Mouse (Mus musculus) kidney, adult 2 months (tissue): ENCODE results near the gene Edc4. TPM values are rescaled to one million over a fixed set of nuclear protein-coding genes. Genes with fewer than 3 reads are reported as not detected.

ENCODE experiments used
- DNase-seq: peaks from one replicate; pipeline ENCODE4 v3.0.0; 2021
- H3K27ac ChIP-seq: fragments of 200-500 bp; 2 replicates; pipeline ENCODE4 v1.5.1; 2012; ENCODE audit warnings: low read depth, low read length, control low read depth, inconsistent platforms; ENCODE audit not compliant: insufficient read depth
- H3K27me3 ChIP-seq: fragments of 200-500 bp; replicated peaks from 2 replicates; pipeline ENCODE4 v1.6.1; 2012; ENCODE audit warnings: mild to moderate bottlenecking, moderate library complexity, low read length, inconsistent platforms; ENCODE audit not compliant: control insufficient read depth, insufficient read depth
- H3K36me3 ChIP-seq: fragments of 200-500 bp; 2 replicates; pipeline ENCODE4 v1.6.1; 2012; ENCODE audit warnings: mild to moderate bottlenecking, moderate library complexity, low read length, inconsistent platforms; ENCODE audit not compliant: control insufficient read depth, insufficient read depth
- H3K4me1 ChIP-seq: fragments of 200-500 bp; 2 replicates; pipeline ENCODE4 v1.6.1; 2011; ENCODE audit warnings: low read length; ENCODE audit not compliant: control insufficient read depth, insufficient read depth
- H3K4me3 ChIP-seq: fragments of 200-500 bp; 2 replicates; pipeline ENCODE4 v1.5.1; 2011; ENCODE audit warnings: mild to moderate bottlenecking, low read depth, low read length, control low read depth; ENCODE audit not compliant: insufficient read depth
- CTCF ChIP-seq: fragments of 200-500 bp; conservative IDR thresholded peaks from 2 replicates; pipeline ENCODE4 v1.5.1; 2011; ENCODE audit warnings: low read depth, mild to moderate bottlenecking, control low read depth, low read length, moderate library complexity, mixed read lengths; ENCODE audit not compliant: insufficient read depth, insufficient read length
- POLR2A ChIP-seq: fragments of 200-500 bp; IDR thresholded peaks from one replicate; pipeline ENCODE4 v1.6.1; 2011; ENCODE audit warnings: low read depth, low read length, control low read depth
- WGBS: fragments of 180-500 bp; shearing (Covaris S2); methylation state at CpG from one replicate; pipeline ENCODE4 v1.1.7; 2018; 5-methylcytosine and 5-hydroxymethylcytosine counted together
- polyA plus RNA-seq: library from polyadenylated mRNA; depleted of rRNA; stranded (reverse); fragments of >200 nt; gene quantifications from 2 replicates; pipeline ENCODE4 v1.2.3, GENCODE M21; 2012

Edc4 gene
- polyA plus RNA-seq, 1 experiment = 38.5 TPM

- WGBS = under 1% methylated on average over 34 of the region's 34 CpGs
- H3K36me3 ChIP-seq = no peaks in the 10 kb centered on the region
- H3K4me1 ChIP-seq = peaks cover 8% of the 10 kb centered on the region; the same call in 1 of the 2 replicates
- TF ChIP-seq POLR2A (no peak), CTCF (no peak)
- H3K4me3 ChIP-seq = peak overlapping the region; percentile 66
- H3K27ac ChIP-seq = no peak overlapping the region
- peak; percentile 93 for DNase-seq
- H3K27me3 ChIP-seq = no peaks in the 10 kb centered on the region
Measured at GRCm38 (mm10) chr8:105851651-105852143, 29.0 kb upstream of the Edc4 start.

- peaks cover 8% of the 10 kb centered on the region; the same call in 1 of the 2 replicates for H3K4me1 ChIP-seq
- H3K36me3 ChIP-seq = no peaks in the 10 kb centered on the region
- H3K4me3 ChIP-seq = no peak overlapping the region
- no peak for TF ChIP-seq CTCF
- no peak for TF ChIP-seq POLR2A
- DNase-seq = no peak
- no peaks in the 10 kb centered on the region for H3K27me3 ChIP-seq
- H3K27ac ChIP-seq = no peak overlapping the region
- WGBS = 78% methylated on average over 12 of the region's 12 CpGs
Measured at GRCm38 (mm10) chr8:105852146-105852729, 28.4 kb upstream of the Edc4 start.

- no peaks in the 10 kb centered on the region for H3K36me3 ChIP-seq
- no peak within 1 kb of the TSS for H3K4me3 ChIP-seq
- 91% methylated on average over 3 of the region's 3 CpGs for WGBS
- no peak for DNase-seq
- H3K4me1 ChIP-seq = peaks cover 8% of the 10 kb centered on the region; the same call in 1 of the 2 replicates
- no peak within 1 kb of the TSS for H3K27ac ChIP-seq
- TF ChIP-seq CTCF = no peak
- no peaks in the 10 kb centered on the region for H3K27me3 ChIP-seq
Measured at GRCm38 (mm10) chr8:105853178-105853577, 27.5 kb upstream of the Edc4 start, which contains the start of gene Cenpt. Gene Cenpt, minus strand, starts transcription at chr8:105853278.

- H3K4me1 ChIP-seq = peaks cover 8% of the 10 kb centered on the region; the same call in 1 of the 2 replicates
- 20% methylated on average over 8 of the region's 8 CpGs for WGBS
Measured at GRCm38 (mm10) chr8:105854303-105854702, 26.4 kb upstream of the Edc4 start.

GRCm38 (mm10) chr8:105854715-105855216 lies 25.9 kb upstream of the Edc4 start, which contains the start of gene Thap11:
Gene Thap11, plus strand, starts transcription at chr8:105855132.
- no peaks in the 10 kb centered on the region for H3K27me3 ChIP-seq
- under 1% methylated on average over 43 of the region's 43 CpGs for WGBS
- peak within 1 kb of the TSS; percentile 63 for H3K4me3 ChIP-seq
- H3K4me1 ChIP-seq = peaks cover 8% of the 10 kb centered on the region; the same call in 1 of the 2 replicates
- no peaks in the 10 kb centered on the region for H3K36me3 ChIP-seq
- peak within 1 kb of the TSS; percentile 89 for H3K27ac ChIP-seq
- TF ChIP-seq POLR2A (no peak), CTCF (peak; percentile 82)
- DNase-seq = peak; percentile 96

More at GRCm38 (mm10) chr8:105854303-105854702, 26.4 kb upstream of the Edc4 start:
- H3K27me3 ChIP-seq = no peaks in the 10 kb centered on the region
- H3K27ac ChIP-seq = no peak overlapping the region
- no peak for DNase-seq
- H3K36me3 ChIP-seq = no peaks in the 10 kb centered on the region
- TF ChIP-seq CTCF (no peak), POLR2A (no peak)
- H3K4me3 ChIP-seq = no peak overlapping the region

- peak overlapping the region; percentile 63 for H3K4me3 ChIP-seq
- H3K27ac ChIP-seq = peak overlapping the region; percentile 89
- H3K27me3 ChIP-seq = no peaks in the 10 kb centered on the region
- DNase-seq = no peak
- TF ChIP-seq POLR2A (no peak), CTCF (no peak)
- under 1% methylated on average over 71 of the region's 71 CpGs for WGBS
- no peaks in the 10 kb centered on the region for H3K36me3 ChIP-seq
- peaks cover 8% of the 10 kb centered on the region; the same call in 1 of the 2 replicates for H3K4me1 ChIP-seq
Measured at GRCm38 (mm10) chr8:105855248-105856167, 25.2 kb upstream of the Edc4 start.

- Histone ChIP-seq H3K4me3 (peak overlapping the region; percentile 63), H3K4me1 (peaks cover 11% of the 10 kb centered on the region; the same call in 1 of the 2 replicates), H3K36me3 (no peaks in the 10 kb centered on the region), H3K27me3 (no peaks in the 10 kb centered on the region), H3K27ac (no peak overlapping the region)
- no peak for TF ChIP-seq CTCF
- no peak for TF ChIP-seq POLR2A
- WGBS = 13% methylated on average over 15 of the region's 15 CpGs
- DNase-seq = no peak
Measured at GRCm38 (mm10) chr8:105856168-105856835, 24.4 kb upstream of the Edc4 start.
